Mouse (Mus musculus) liver, embryonic 14.5 days (tissue): ENCODE data around the gene Fzd4.

Experiments
- CTCF ChIP-seq: IDR thresholded peaks from 2 replicates; pipeline ENCODE4 v1.5.1; 2016; ENCODE audit warnings: antibody characterized with exemption, low read depth, control low read depth
- EP300 ChIP-seq: IDR thresholded peaks from 2 replicates; pipeline ENCODE4 v1.6.1; 2016; ENCODE audit warnings: antibody characterized with exemption, low read depth

GRCm38 (mm10) chr7:89445137-89445536, 41.0 kb downstream of the Fzd4 start:
- no peak for TF ChIP-seq CTCF
- TF ChIP-seq EP300 = no peak
